Mouse (Mus musculus) left cerebral cortex, postnatal 25 days (tissue): ENCODE data around the gene Olfr286. TPM values are rescaled to one million over a fixed set of nuclear protein-coding genes. Genes with fewer than 3 reads are reported as not detected.

Experiments used
- total RNA-seq, 2 experiments: library from RNA; stranded (reverse); gene quantifications; 2 replicates each; pipeline ENCODE4 v1.2.3; 2021

Gene Olfr286
- total RNA-seq, 2 experiments from 2014 or later, result not detected

Other genes starting within 250 kb of the Olfr286 start
- gene Col2a1, start 229.8 kb downstream of the Olfr286 start, total RNA-seq, result under 1 TPM; 0.18 to 0.48 TPM
- gene Pfkm, start 141.9 kb downstream of the Olfr286 start, total RNA-seq, result 100 to 1,000 TPM; 398 to 408 TPM
- 10 to 100 TPM in 1 of 2 experiments, 1 to 10 TPM in 1; 9.6 to 12.5 TPM for gene Senp1, start 140.7 kb downstream of the Olfr286 start, total RNA-seq
- gene Asb8, start 68.8 kb downstream of the Olfr286 start, total RNA-seq, result 10 to 100 TPM; 46.5 to 48.0 TPM
- 10 to 100 TPM; 18.8 to 21.1 TPM for gene Ccdc184, start 67.3 kb downstream of the Olfr286 start, total RNA-seq
- gene Olfr288, start 38.9 kb downstream of the Olfr286 start, total RNA-seq, result not detected
- not detected for gene Gm44579, start 13.5 kb downstream of the Olfr286 start, total RNA-seq
- gene Olfr287, start 13.4 kb downstream of the Olfr286 start, total RNA-seq, result 1 to 10 TPM; 4.0 to 4.2 TPM
- gene H1fnt, start 22.8 kb upstream of the Olfr286 start, total RNA-seq, result not detected
- gene Zfp641, start 61.7 kb upstream of the Olfr286 start, total RNA-seq, result 1 to 10 TPM; 5.6 to 5.7 TPM
- not detected for gene Olfr285, start 82.9 kb upstream of the Olfr286 start, total RNA-seq
- gene Olfr284, start 106.5 kb upstream of the Olfr286 start, total RNA-seq, result not detected
- not detected for gene Olfr283, start 146.5 kb upstream of the Olfr286 start, total RNA-seq
- gene Olfr282, start 196.8 kb upstream of the Olfr286 start, total RNA-seq, result not detected
- gene Olfr281, start 218.1 kb upstream of the Olfr286 start, total RNA-seq, result not detected
- not detected for gene OR5BS1P, start 235.4 kb upstream of the Olfr286 start, total RNA-seq
- gene Lalba, start 248.3 kb upstream of the Olfr286 start, total RNA-seq, result not detected